ENCODE assay signal across 25 mouse cellular contexts in the genomic region with DNA sequence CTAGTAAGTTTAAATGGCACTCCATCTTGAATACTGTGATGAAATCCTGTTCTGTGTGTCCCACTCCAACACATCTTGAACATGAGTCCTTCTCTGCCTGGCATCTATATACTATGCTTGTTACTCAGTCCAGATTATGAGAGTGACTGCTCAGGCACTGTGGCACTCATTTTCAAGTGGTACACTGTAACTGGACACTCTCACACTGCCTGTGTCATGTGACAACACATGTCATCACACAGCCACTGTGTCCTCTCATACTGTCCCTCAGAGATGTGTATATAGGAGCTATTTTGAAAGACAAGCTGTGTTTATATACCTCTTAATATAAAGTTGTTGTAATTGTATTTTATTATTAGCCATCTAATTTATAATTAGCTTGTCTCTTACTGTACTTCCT.
"Had no signal": no experiment of that assay in that cellular context is flagged by ENCODE, and none has a peak within 500 bp of the region (broad histone marks: within the 10 kb centered on the region; RNA-seq: fewer than 3 reads in every experiment).

No protein-coding gene starts in this region.

- H3K4me2 ChIP-seq: forebrain, embryonic 15.5 days; hindbrain, embryonic 13.5 days; hindbrain, embryonic 15.5 days; kidney, embryonic 15.5 days; limb, embryonic 13.5 days; limb, embryonic 15.5 days; liver, embryonic 12.5 days had no signal

- H3K4me3 ChIP-seq: forebrain, embryonic 15.5 days; heart, adult 2 months; hindbrain, embryonic 13.5 days; hindbrain, embryonic 15.5 days; kidney, embryonic 15.5 days; limb, embryonic 13.5 days; limb, embryonic 15.5 days; liver, embryonic 12.5 days had no signal

- H3K9me3 ChIP-seq: forebrain, embryonic 15.5 days; hindbrain, embryonic 13.5 days; hindbrain, embryonic 15.5 days; kidney, embryonic 15.5 days; limb, embryonic 13.5 days; limb, embryonic 15.5 days; liver, embryonic 12.5 days had no signal

- ATAC-seq: forebrain, embryonic 15.5 days; forebrain, postnatal 0 days; hindbrain, postnatal 0 days; intestine, embryonic 16.5 days; liver, embryonic 12.5 days had no signal

- H3K9ac ChIP-seq: forebrain, embryonic 15.5 days; forebrain, postnatal 0 days; hindbrain, embryonic 13.5 days; hindbrain, embryonic 15.5 days; kidney, embryonic 15.5 days; limb, embryonic 13.5 days; limb, embryonic 15.5 days; liver, embryonic 12.5 days; liver, embryonic 14.5 days had no signal

- H3K4me1 ChIP-seq: forebrain, embryonic 15.5 days; hindbrain, embryonic 13.5 days; hindbrain, embryonic 15.5 days; limb, embryonic 13.5 days; liver, embryonic 12.5 days had no signal

- H3K27me3 ChIP-seq: forebrain, embryonic 15.5 days; hindbrain, embryonic 13.5 days; hindbrain, embryonic 15.5 days; kidney, embryonic 15.5 days; limb, embryonic 13.5 days; limb, embryonic 15.5 days; liver, embryonic 12.5 days had no signal

- H3K36me3 ChIP-seq: forebrain, embryonic 15.5 days; hindbrain, embryonic 13.5 days; hindbrain, embryonic 15.5 days; kidney, embryonic 15.5 days; limb, embryonic 13.5 days; limb, embryonic 15.5 days; liver, embryonic 12.5 days had no signal

- DNase-seq: forebrain, postnatal 0 days; gastrocnemius, postnatal 14 days; gastrocnemius, postnatal 36 days; heart, adult 11 months; heart, adult 2 months; kidney, adult 11 months; kidney, adult 2 months; kidney, adult 9 months; kidney, postnatal 14 days; kidney, postnatal 36 days; layer of hippocampus, adult 9-11 months; layer of hippocampus, postnatal 36 days; left cerebral cortex, postnatal 4 days; lung, adult 18-20 months had no signal

- H3K27ac ChIP-seq: forebrain, embryonic 15.5 days; heart, adult 2 months; hindbrain, embryonic 13.5 days; hindbrain, embryonic 15.5 days; hindbrain, postnatal 0 days; kidney, embryonic 15.5 days; kidney, postnatal 0 days; limb, embryonic 13.5 days; limb, embryonic 15.5 days; liver, embryonic 12.5 days; liver, embryonic 14.5 days had no signal
